Mouse (Mus musculus): ENCODE measurements around the gene Lcmt1. TPM values are rescaled to one million over a fixed set of nuclear protein-coding genes. Genes with fewer than 3 reads are reported as not detected.

Gene Lcmt1
- polyA plus RNA-seq, 1 experiment from 2014 or later: 36.2 TPM

- no peak overlapping the region for H3K27ac ChIP-seq (ENCODE audit: low read depth, low read length)
- 78% methylated on average over 3 of the region's 3 CpGs for WGBS
- H3K4me1 ChIP-seq (replicated peaks; ENCODE audit: control insufficient read depth, insufficient read depth, low read length): no peaks in the 10 kb centered on the region
- no peak overlapping the region for H3K4me2 ChIP-seq (replicated peaks; ENCODE audit: low read depth)
- peaks cover 17% of the 10 kb centered on the region; the same call in 1 of the 2 replicates for H3K36me3 ChIP-seq (ENCODE audit: control insufficient read depth, insufficient read depth)
- H3K4me3 ChIP-seq (ENCODE audit: low read depth, low read length): no peak overlapping the region
- ATAC-seq: no peak
- TF ChIP-seq CTCF (IDR thresholded peaks at IDR 0.05; ENCODE audit: low read depth): no peak
- H3K9me3 ChIP-seq (ENCODE audit: control insufficient read depth): no peaks in the 10 kb centered on the region
- H3K27me3 ChIP-seq (replicated peaks; ENCODE audit: control insufficient read depth, insufficient read depth, low read length): no peaks in the 10 kb centered on the region
- H3K9ac ChIP-seq (ENCODE audit: low read depth, low read length): no peak overlapping the region
Measured at GRCm38 (mm10) chr7:123412143-123412542, 42.6 kb downstream of the Lcmt1 start.

GRCm38 (mm10) chr7:123416803-123417202 is 47.2 kb downstream of the Lcmt1 start:
- no peaks in the 10 kb centered on the region for H3K4me1 ChIP-seq (replicated peaks; ENCODE audit: control insufficient read depth, insufficient read depth, low read length)
- no peak overlapping the region for H3K4me2 ChIP-seq (replicated peaks; ENCODE audit: low read depth)
- WGBS: 75% methylated on average over 4 of the region's 4 CpGs
- H3K36me3 ChIP-seq (ENCODE audit: control insufficient read depth, insufficient read depth): peaks cover 35% of the 10 kb centered on the region
- no peaks in the 10 kb centered on the region for H3K27me3 ChIP-seq (replicated peaks; ENCODE audit: control insufficient read depth, insufficient read depth, low read length)
- ATAC-seq: no peak
- no peak for TF ChIP-seq CTCF (IDR thresholded peaks at IDR 0.05; ENCODE audit: low read depth)
- H3K9me3 ChIP-seq (ENCODE audit: control insufficient read depth): no peaks in the 10 kb centered on the region
- no peak overlapping the region for H3K27ac ChIP-seq (ENCODE audit: low read depth, low read length)
- H3K9ac ChIP-seq (ENCODE audit: low read depth, low read length): no peak overlapping the region
- H3K4me3 ChIP-seq (ENCODE audit: low read depth, low read length): no peak overlapping the region

GRCm38 (mm10) chr7:123417661-123418060 is 48.1 kb downstream of the Lcmt1 start:
- no peak overlapping the region for H3K4me3 ChIP-seq (ENCODE audit: low read depth, low read length)
- 73% methylated on average over 3 of the region's 3 CpGs for WGBS
- H3K4me2 ChIP-seq (replicated peaks; ENCODE audit: low read depth): no peak overlapping the region
- no peaks in the 10 kb centered on the region for H3K27me3 ChIP-seq (replicated peaks; ENCODE audit: control insufficient read depth, insufficient read depth, low read length)
- H3K4me1 ChIP-seq (replicated peaks; ENCODE audit: control insufficient read depth, insufficient read depth, low read length): no peaks in the 10 kb centered on the region
- peaks cover 36% of the 10 kb centered on the region for H3K36me3 ChIP-seq (ENCODE audit: control insufficient read depth, insufficient read depth)
- no peaks in the 10 kb centered on the region for H3K9me3 ChIP-seq (ENCODE audit: control insufficient read depth)
- no peak overlapping the region for H3K9ac ChIP-seq (ENCODE audit: low read depth, low read length)
- peak overlapping the region; percentile 46; the same call in 1 of the 2 replicates for H3K27ac ChIP-seq (ENCODE audit: low read depth, low read length)
- ATAC-seq: no peak; the same call in 1 of the 2 replicates
- TF ChIP-seq CTCF (IDR thresholded peaks at IDR 0.05; ENCODE audit: low read depth): no peak

GRCm38 (mm10) chr7:123419984-123420383 is 50.4 kb downstream of the Lcmt1 start:
- 83% methylated on average over 4 of the region's 4 CpGs for WGBS
- Histone ChIP-seq H3K27me3 (replicated peaks; ENCODE audit: control insufficient read depth, insufficient read depth, low read length) (no peaks in the 10 kb centered on the region), H3K36me3 (ENCODE audit: control insufficient read depth, insufficient read depth) (peaks cover 45% of the 10 kb centered on the region), H3K4me3 (ENCODE audit: low read depth, low read length) (no peak overlapping the region), H3K9ac (ENCODE audit: low read depth, low read length) (no peak overlapping the region), H3K4me1 (replicated peaks; ENCODE audit: control insufficient read depth, insufficient read depth, low read length) (no peaks in the 10 kb centered on the region), H3K9me3 (ENCODE audit: control insufficient read depth) (no peaks in the 10 kb centered on the region), H3K27ac (ENCODE audit: low read depth, low read length) (no peak overlapping the region), H3K4me2 (replicated peaks; ENCODE audit: low read depth) (no peak overlapping the region)
- no peak for ATAC-seq
- TF ChIP-seq CTCF (IDR thresholded peaks at IDR 0.05; ENCODE audit: low read depth): no peak

GRCm38 (mm10) chr7:123421958-123422357 is 52.4 kb downstream of the Lcmt1 start:
- Histone ChIP-seq H3K4me3 (ENCODE audit: low read depth, low read length) (no peak overlapping the region), H3K4me2 (replicated peaks; ENCODE audit: low read depth) (no peak overlapping the region), H3K27ac (ENCODE audit: low read depth, low read length) (no peak overlapping the region), H3K9ac (ENCODE audit: low read depth, low read length) (no peak overlapping the region), H3K4me1 (replicated peaks; ENCODE audit: control insufficient read depth, insufficient read depth, low read length) (no peaks in the 10 kb centered on the region), H3K27me3 (replicated peaks; ENCODE audit: control insufficient read depth, insufficient read depth, low read length) (no peaks in the 10 kb centered on the region), H3K36me3 (ENCODE audit: control insufficient read depth, insufficient read depth) (peaks cover 49% of the 10 kb centered on the region), H3K9me3 (ENCODE audit: control insufficient read depth) (no peaks in the 10 kb centered on the region)
- 43% methylated on average over 3 of the region's 3 CpGs for WGBS
- peak; percentile 16; the same call in 1 of the 2 replicates for ATAC-seq
- TF ChIP-seq CTCF (IDR thresholded peaks at IDR 0.05; ENCODE audit: low read depth): no peak

GRCm38 (mm10) chr7:123424281-123424680 is 54.7 kb downstream of the Lcmt1 start:
- Histone ChIP-seq H3K4me1 (replicated peaks; ENCODE audit: control insufficient read depth, insufficient read depth, low read length) (peaks cover 4% of the 10 kb centered on the region; the same call in 1 of the 2 replicates), H3K9ac (ENCODE audit: low read depth, low read length) (no peak overlapping the region), H3K4me2 (replicated peaks; ENCODE audit: low read depth) (no peak overlapping the region), H3K27me3 (replicated peaks; ENCODE audit: control insufficient read depth, insufficient read depth, low read length) (no peaks in the 10 kb centered on the region), H3K36me3 (ENCODE audit: control insufficient read depth, insufficient read depth) (peaks cover 44% of the 10 kb centered on the region), H3K27ac (ENCODE audit: low read depth, low read length) (no peak overlapping the region), H3K9me3 (ENCODE audit: control insufficient read depth) (no peaks in the 10 kb centered on the region), H3K4me3 (ENCODE audit: low read depth, low read length) (no peak overlapping the region)
- no peak for TF ChIP-seq CTCF (IDR thresholded peaks at IDR 0.05; ENCODE audit: low read depth)
- 92% methylated on average over 6 of the region's 6 CpGs for WGBS
- no peak for ATAC-seq
